Mouse (Mus musculus): ENCODE results near the gene Olfr583. TPM values are rescaled to one million over a fixed set of nuclear protein-coding genes. Genes with fewer than 3 reads are reported as not detected.

Gene Olfr583
- not detected in 2 replicates for polyA plus RNA-seq (2016; fragmentation: Nextera tagmentation; extraction: Ambion mirVana)

DNA sequence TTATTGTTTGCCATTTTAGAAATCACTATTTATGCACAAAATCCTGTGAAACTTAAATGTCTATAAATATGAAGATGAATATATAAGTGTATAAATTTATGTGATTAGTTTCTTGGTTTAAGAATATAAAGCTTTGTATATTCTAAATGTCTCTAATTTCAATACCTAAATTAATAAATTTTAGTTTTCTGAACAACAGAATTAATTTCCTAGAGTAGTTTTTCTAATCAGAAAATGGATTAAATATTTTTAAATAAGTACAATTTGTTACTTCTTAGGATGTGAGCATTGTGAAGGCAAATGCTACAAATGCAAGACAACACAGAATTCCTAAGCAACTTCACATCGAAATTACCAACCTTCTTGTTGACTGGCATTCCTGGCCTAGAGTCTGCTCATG is at the start of gene Olfr583:
TSS of gene Olfr583 (plus strand) at position 301 of the 400 bp plus-strand sequence.
- Histone ChIP-seq H3K4me3 (no peak within 1 kb of the TSS), H3K36me3 (no peaks in the 10 kb centered on the region), H3K27me3 (ENCODE audit: low read depth, poor library complexity, severe bottlenecking) (no peaks in the 10 kb centered on the region), H3K27ac (no peak within 1 kb of the TSS), H3K9me3 (replicated peaks) (no peaks in the 10 kb centered on the region), H3K4me1 (no peaks in the 10 kb centered on the region)
- no peak for DNase-seq (ENCODE audit: low spot score)
- WGBS: 92% methylated on average over 1 of the region's 1 CpGs

DNA sequence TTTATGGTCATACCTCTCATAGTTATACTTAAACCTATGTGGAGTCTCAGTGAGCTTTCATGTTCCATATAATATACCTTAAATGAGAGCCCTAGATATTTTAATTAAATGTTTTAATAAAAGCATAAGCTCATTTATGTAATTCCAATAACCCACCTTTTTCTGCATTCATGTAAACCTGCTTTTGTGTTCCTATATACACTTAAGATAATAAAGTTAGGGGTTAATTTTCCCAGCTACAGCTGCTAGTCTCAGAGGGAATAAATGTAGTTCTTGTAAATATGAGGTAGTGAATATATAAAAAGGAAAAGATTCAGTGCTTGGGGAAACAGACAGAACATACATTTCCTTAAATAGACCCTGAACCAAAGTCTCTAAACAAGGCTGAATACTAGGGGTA is 13.4 kb upstream of the Olfr583 start, which contains the start of gene Olfr582:
TSS of gene Olfr582 (plus strand) at position 301 of the 400 bp plus-strand sequence.
- no peaks in the 10 kb centered on the region for H3K27me3 ChIP-seq (ENCODE audit: low read depth, poor library complexity, severe bottlenecking)
- DNase-seq (ENCODE audit: low spot score): no peak
- H3K4me3 ChIP-seq: no peak within 1 kb of the TSS
- H3K4me1 ChIP-seq: no peaks in the 10 kb centered on the region
- H3K27ac ChIP-seq: no peak within 1 kb of the TSS
- no peaks in the 10 kb centered on the region for H3K9me3 ChIP-seq (replicated peaks)
- no peaks in the 10 kb centered on the region for H3K36me3 ChIP-seq

DNA sequence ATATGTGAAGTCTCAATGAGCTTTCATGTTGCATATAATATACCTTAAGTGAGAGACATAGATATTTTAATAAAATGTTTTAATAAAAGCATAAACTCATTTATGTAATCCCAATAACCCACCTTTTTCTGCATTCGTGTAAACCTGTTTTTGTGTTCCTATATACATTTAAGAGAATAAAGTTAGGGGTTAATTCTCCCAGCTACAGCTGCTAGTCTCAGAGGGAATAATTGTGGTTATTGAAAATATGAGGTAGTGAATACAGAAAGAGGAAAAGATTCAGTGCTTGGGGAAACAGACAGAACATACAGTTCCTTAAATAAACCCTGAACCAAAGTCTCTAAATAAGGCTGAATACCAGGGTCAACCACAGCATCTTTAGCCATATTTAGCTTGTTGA is 30.5 kb downstream of the Olfr583 start, which contains the start of gene Olfr584:
TSS of gene Olfr584 (plus strand) at position 301 of the 400 bp plus-strand sequence.
- 81% methylated on average over 1 of the region's 1 CpGs for WGBS
- no peaks in the 10 kb centered on the region for H3K36me3 ChIP-seq
- H3K27ac ChIP-seq: no peak within 1 kb of the TSS
- no peak for DNase-seq (ENCODE audit: low spot score)
- no peaks in the 10 kb centered on the region for H3K4me1 ChIP-seq
- H3K9me3 ChIP-seq (replicated peaks): 0 out of 2 replicates have a peak, but pooled peaks cover 2% of the 10 kb centered on the region
- no peak within 1 kb of the TSS for H3K4me3 ChIP-seq
- H3K27me3 ChIP-seq (ENCODE audit: low read depth, poor library complexity, severe bottlenecking): no peaks in the 10 kb centered on the region

DNA sequence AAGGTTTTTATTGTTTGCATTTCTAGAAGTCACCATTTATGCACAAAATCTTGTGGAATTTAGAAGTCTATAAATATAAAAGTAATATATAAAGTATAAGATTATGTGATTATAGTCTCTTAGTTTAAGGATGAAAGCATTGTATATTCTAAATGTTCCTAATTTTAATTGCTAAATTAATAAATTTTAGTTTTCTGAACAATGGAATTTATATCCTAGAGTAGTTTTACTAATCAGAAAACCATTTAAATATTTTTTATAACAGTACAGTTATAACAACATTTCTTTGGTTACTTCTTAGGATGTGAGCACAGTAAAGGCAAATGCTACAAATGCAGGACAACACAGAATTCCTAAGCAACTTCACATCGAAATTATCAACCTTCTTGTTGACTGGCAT is 46.3 kb downstream of the Olfr583 start, which contains the start of gene Olfr585:
TSS of gene Olfr585 (plus strand) at position 301 of the 400 bp plus-strand sequence.
- 86% methylated on average over 1 of the region's 1 CpGs for WGBS
- H3K4me1 ChIP-seq: no peaks in the 10 kb centered on the region

More for the DNA sequence above, 46.3 kb downstream of the Olfr583 start, which contains the start of gene Olfr585:
- DNase-seq (ENCODE audit: low spot score): no peak
- no peaks in the 10 kb centered on the region for H3K36me3 ChIP-seq
- no peak within 1 kb of the TSS for H3K4me3 ChIP-seq
- H3K27me3 ChIP-seq (ENCODE audit: low read depth, poor library complexity, severe bottlenecking): no peaks in the 10 kb centered on the region
- H3K27ac ChIP-seq: no peak within 1 kb of the TSS
- H3K9me3 ChIP-seq (replicated peaks): no peaks in the 10 kb centered on the region

Other genes starting within 250 kb of the Olfr583 start
- not detected in 2 replicates for gene Olfr564, start 247.8 kb upstream of the Olfr583 start, polyA plus RNA-seq (2016; fragmentation: Nextera tagmentation; extraction: Ambion mirVana)
- not detected in 2 replicates for gene Olfr566, start 192.5 kb upstream of the Olfr583 start, polyA plus RNA-seq (2016; fragmentation: Nextera tagmentation; extraction: Ambion mirVana)
- not detected in 2 replicates for gene Olfr568, start 174.2 kb upstream of the Olfr583 start, polyA plus RNA-seq (2016; fragmentation: Nextera tagmentation; extraction: Ambion mirVana)
- gene Olfr569, start 160.4 kb upstream of the Olfr583 start, polyA plus RNA-seq (2016; fragmentation: Nextera tagmentation; extraction: Ambion mirVana): not detected in 2 replicates
- gene Olfr570, start 156.7 kb upstream of the Olfr583 start, polyA plus RNA-seq (2016; fragmentation: Nextera tagmentation; extraction: Ambion mirVana): not detected in 2 replicates
- not detected in 2 replicates for gene Olfr571, start 133.8 kb upstream of the Olfr583 start, polyA plus RNA-seq (2016; fragmentation: Nextera tagmentation; extraction: Ambion mirVana)
- not detected in 2 replicates for gene Olfr572, start 126.9 kb upstream of the Olfr583 start, polyA plus RNA-seq (2016; fragmentation: Nextera tagmentation; extraction: Ambion mirVana)
- gene Olfr573-ps1, start 108.7 kb upstream of the Olfr583 start, polyA plus RNA-seq (2016; fragmentation: Nextera tagmentation; extraction: Ambion mirVana): not detected in 2 replicates
- not detected in 2 replicates for gene Olfr574, start 102.8 kb upstream of the Olfr583 start, polyA plus RNA-seq (2016; fragmentation: Nextera tagmentation; extraction: Ambion mirVana)
- not detected in 2 replicates for gene Olfr575, start 92.5 kb upstream of the Olfr583 start, polyA plus RNA-seq (2016; fragmentation: Nextera tagmentation; extraction: Ambion mirVana)
- gene Olfr576, start 88.6 kb upstream of the Olfr583 start, polyA plus RNA-seq (2016; fragmentation: Nextera tagmentation; extraction: Ambion mirVana): not detected in 2 replicates
- gene Olfr577, start 75.4 kb upstream of the Olfr583 start, polyA plus RNA-seq (2016; fragmentation: Nextera tagmentation; extraction: Ambion mirVana): not detected in 2 replicates
- gene Olfr578, start 62.0 kb upstream of the Olfr583 start, polyA plus RNA-seq (2016; fragmentation: Nextera tagmentation; extraction: Ambion mirVana): not detected in 2 replicates
- gene Olfr582, start 13.3 kb upstream of the Olfr583 start, polyA plus RNA-seq (2016; fragmentation: Nextera tagmentation; extraction: Ambion mirVana): not detected in 2 replicates
- not detected in 2 replicates for gene Olfr584, start 30.6 kb downstream of the Olfr583 start, polyA plus RNA-seq (2016; fragmentation: Nextera tagmentation; extraction: Ambion mirVana)
- gene Olfr585, start 46.4 kb downstream of the Olfr583 start, polyA plus RNA-seq (2016; fragmentation: Nextera tagmentation; extraction: Ambion mirVana): not detected in 2 replicates
- not detected in 2 replicates for gene Olfr586, start 74.3 kb downstream of the Olfr583 start, polyA plus RNA-seq (2016; fragmentation: Nextera tagmentation; extraction: Ambion mirVana)
- not detected in 2 replicates for gene Olfr588-ps1, start 89.6 kb downstream of the Olfr583 start, polyA plus RNA-seq (2016; fragmentation: Nextera tagmentation; extraction: Ambion mirVana)
- gene Olfr589, start 105.1 kb downstream of the Olfr583 start, polyA plus RNA-seq (2016; fragmentation: Nextera tagmentation; extraction: Ambion mirVana): not detected in 2 replicates
- gene Olfr591, start 127.0 kb downstream of the Olfr583 start, polyA plus RNA-seq (2016; fragmentation: Nextera tagmentation; extraction: Ambion mirVana): not detected in 2 replicates
- gene Olfr592, start 133.5 kb downstream of the Olfr583 start, polyA plus RNA-seq (2016; fragmentation: Nextera tagmentation; extraction: Ambion mirVana): not detected in 2 replicates
- gene Olfr593, start 160.6 kb downstream of the Olfr583 start, polyA plus RNA-seq (2016; fragmentation: Nextera tagmentation; extraction: Ambion mirVana): not detected in 2 replicates
- gene Olfr594, start 165.7 kb downstream of the Olfr583 start, polyA plus RNA-seq (2016; fragmentation: Nextera tagmentation; extraction: Ambion mirVana): not detected in 2 replicates
- not detected in 2 replicates for gene Usp17ld, start 201.2 kb downstream of the Olfr583 start, polyA plus RNA-seq (2016; fragmentation: Nextera tagmentation; extraction: Ambion mirVana)